20 mouse cellular contexts compared by ENCODE assay signal in genomic region chr13:25548551-25548950, GRCm38 (mm10).
DNase-seq lines count a peak whose midpoint lies in the region; ATAC-seq and TF ChIP-seq lines count a peak whose summit lies in the region.
"Had no signal": no experiment of that assay in that cellular context is flagged by ENCODE, and none has a peak within 500 bp of the region (broad histone marks: within the 10 kb centered on the region; RNA-seq: fewer than 3 reads in every experiment).

No protein-coding gene starts in this region.

- H3K4me1 ChIP-seq in hindbrain, embryonic 13.5 days (replicated peaks), result peaks cover 13% of the 10 kb centered on the region
- no peaks in the 10 kb centered on the region for H3K4me1 ChIP-seq in hindbrain, embryonic 10.5 days (replicated peaks)
- peaks cover 2% of the 10 kb centered on the region; the same call in 1 of the 2 replicates for H3K4me1 ChIP-seq in hindbrain, embryonic 16.5 days (ENCODE audit: control insufficient read depth, insufficient read depth, low read depth, low read length)
- H3K4me1 ChIP-seq in midbrain, embryonic 16.5 days (ENCODE audit: control insufficient read depth, insufficient read depth, low read length), result peaks cover 13% of the 10 kb centered on the region
- H3K4me1 ChIP-seq: embryonic facial prominence, embryonic 12.5 days; forebrain, embryonic 13.5 days; heart, embryonic 13.5 days had no signal

- no peak overlapping the region for H3K4me3 ChIP-seq in hindbrain, embryonic 13.5 days
- H3K4me3 ChIP-seq in hindbrain, embryonic 10.5 days, result no peak overlapping the region
- H3K4me3 ChIP-seq in hindbrain, embryonic 16.5 days (ENCODE audit: low read length), result no peak overlapping the region
- H3K4me3 ChIP-seq in midbrain, embryonic 16.5 days (ENCODE audit: low read depth, low read length), result no peak overlapping the region
- H3K4me3 ChIP-seq in gastrocnemius, adult 2 months, result no peak overlapping the region
- H3K4me3 ChIP-seq: embryonic facial prominence, embryonic 12.5 days; forebrain, embryonic 13.5 days; heart, embryonic 13.5 days had no signal

- no peak for TF ChIP-seq CTCF in gastrocnemius, adult 2 months (IDR thresholded peaks at IDR 0.05)

- no peak overlapping the region for H3K9ac ChIP-seq in hindbrain, embryonic 13.5 days
- no peak overlapping the region for H3K9ac ChIP-seq in hindbrain, embryonic 16.5 days (ENCODE audit: low read depth, low read length)
- no peak overlapping the region for H3K9ac ChIP-seq in midbrain, embryonic 16.5 days (ENCODE audit: low read depth, low read length)
- H3K9ac ChIP-seq: embryonic facial prominence, embryonic 12.5 days; forebrain, embryonic 13.5 days; heart, embryonic 13.5 days had no signal

- H3K36me3 ChIP-seq in hindbrain, embryonic 13.5 days, result no peaks in the 10 kb centered on the region
- H3K36me3 ChIP-seq in hindbrain, embryonic 10.5 days, result no peaks in the 10 kb centered on the region
- no peaks in the 10 kb centered on the region for H3K36me3 ChIP-seq in hindbrain, embryonic 16.5 days (ENCODE audit: control insufficient read depth, insufficient read depth, low read length)
- no peaks in the 10 kb centered on the region for H3K36me3 ChIP-seq in midbrain, embryonic 16.5 days (ENCODE audit: control insufficient read depth, insufficient read depth, low read length)
- H3K36me3 ChIP-seq: embryonic facial prominence, embryonic 12.5 days; heart, embryonic 13.5 days had no signal

- H3K27ac ChIP-seq in hindbrain, embryonic 13.5 days, result peak overlapping the region; percentile 67
- H3K27ac ChIP-seq in hindbrain, embryonic 10.5 days, result no peak overlapping the region
- H3K27ac ChIP-seq in hindbrain, embryonic 16.5 days (ENCODE audit: low read depth, low read length), result peak overlapping the region; percentile 46; the same call in 1 of the 2 replicates
- peak overlapping the region; percentile 82 for H3K27ac ChIP-seq in midbrain, embryonic 16.5 days (ENCODE audit: low read length)
- H3K27ac ChIP-seq in gastrocnemius, adult 2 months, result no peak overlapping the region
- H3K27ac ChIP-seq: embryonic facial prominence, embryonic 12.5 days; heart, embryonic 13.5 days had no signal

- 93% methylated on average over 9 of the region's 9 CpGs for WGBS in hindbrain, embryonic 13.5 days
- WGBS in hindbrain, embryonic 10.5 days, result 93% methylated on average over 9 of the region's 9 CpGs
- 90% methylated on average over 9 of the region's 9 CpGs for WGBS in hindbrain, embryonic 16.5 days
- 84% methylated on average over 9 of the region's 9 CpGs for WGBS in midbrain, embryonic 16.5 days

- ATAC-seq in hindbrain, embryonic 13.5 days (ENCODE audit: low FRiP score), result no peak
- no peak for ATAC-seq in hindbrain, embryonic 16.5 days
- ATAC-seq in midbrain, embryonic 16.5 days, result 0 out of 2 replicates have a peak, but pooled peaks have one; percentile 51
- ATAC-seq: forebrain, embryonic 13.5 days; intestine, postnatal 0 days; Patski had no signal

- H3K9me3 ChIP-seq in hindbrain, embryonic 13.5 days, result no peaks in the 10 kb centered on the region
- H3K9me3 ChIP-seq in hindbrain, embryonic 10.5 days, result 0 out of 2 replicates have a peak, but pooled peaks cover 5% of the 10 kb centered on the region
- no peaks in the 10 kb centered on the region for H3K9me3 ChIP-seq in hindbrain, embryonic 16.5 days (ENCODE audit: control insufficient read depth, low read length)
- H3K9me3 ChIP-seq in midbrain, embryonic 16.5 days (replicated peaks; ENCODE audit: control insufficient read depth, low read length, poor library complexity, severe bottlenecking), result no peaks in the 10 kb centered on the region
- H3K9me3 ChIP-seq: embryonic facial prominence, embryonic 12.5 days; forebrain, embryonic 13.5 days had no signal

- no peaks in the 10 kb centered on the region for H3K27me3 ChIP-seq in hindbrain, embryonic 13.5 days
- no peaks in the 10 kb centered on the region for H3K27me3 ChIP-seq in hindbrain, embryonic 10.5 days (ENCODE audit: insufficient read depth, poor library complexity, severe bottlenecking)
- H3K27me3 ChIP-seq in hindbrain, embryonic 16.5 days (replicated peaks; ENCODE audit: control insufficient read depth, insufficient read depth, low read length), result no peaks in the 10 kb centered on the region
- no peaks in the 10 kb centered on the region for H3K27me3 ChIP-seq in midbrain, embryonic 16.5 days (ENCODE audit: control insufficient read depth, insufficient read depth, low read depth, low read length)
- H3K27me3 ChIP-seq: CH12.LX; embryonic facial prominence, embryonic 12.5 days; forebrain, embryonic 13.5 days; heart, embryonic 13.5 days; Patski had no signal

- no peak overlapping the region for H3K4me2 ChIP-seq in hindbrain, embryonic 13.5 days
- no peak overlapping the region for H3K4me2 ChIP-seq in hindbrain, embryonic 16.5 days (ENCODE audit: low read length)
- no peak overlapping the region for H3K4me2 ChIP-seq in midbrain, embryonic 16.5 days (ENCODE audit: low read length)
- H3K4me2 ChIP-seq: embryonic facial prominence, embryonic 12.5 days; forebrain, embryonic 13.5 days; heart, embryonic 13.5 days had no signal

- DNase-seq in hindbrain, embryonic 10.5 days (ENCODE audit: low spot score), result no peak
- DNase-seq in R1 (ENCODE audit: low read depth, low spot score), result peak; percentile 4
- DNase-seq in cerebellum, postnatal 10 days, result no peak
- DNase-seq in gastrocnemius, adult 2 months, result no peak
- DNase-seq: adrenal gland, adult 8-10 months; adrenal gland, postnatal 36 days; cerebellum, adult 8-10 months; cerebellum, postnatal 25 days; gastrocnemius, postnatal 36 days; heart, adult 11 months; heart, postnatal 36 days had no signal

- intact Hi-C loops in gastrocnemius, adult 2 months (cut with DNase I), result no loop called here

Comparison
In these comparisons a context has a peak if more than half of its experiments do, and no peak if none do; other contexts are left out.
1. H3K27ac ChIP-seq: peak in hindbrain, embryonic 13.5 days (single experiment), hindbrain, embryonic 16.5 days (single experiment) and midbrain, embryonic 16.5 days (single experiment); none in hindbrain, embryonic 10.5 days (single experiment) and gastrocnemius, adult 2 months (single experiment).